Mouse (Mus musculus) hindbrain, embryonic 15.5 days (tissue): Measurements from ENCODE around the gene Egfem1. TPM values are rescaled to one million over a fixed set of nuclear protein-coding genes. Genes with fewer than 3 reads are reported as not detected.
A peak's percentile ranks its signal among the peaks of the same experiment; 100 is the strongest.

Source experiments
- ATAC-seq: fragments of 200-750 bp; cut with Nextera tagmentation; 2 replicates; pipeline ENCODE4 v1.8.0; 2017; ENCODE audit warnings: low read depth, moderate number of reproducible peaks, moderate TSS enrichment; ENCODE audit not compliant: low FRiP score
- H3K27ac ChIP-seq: fragments of 300-500 bp; sonication (generic); replicated peaks from 2 replicates; pipeline ENCODE4 v1.5.1; 2015; ENCODE audit warnings: mild to moderate bottlenecking, inconsistent platforms
- H3K27me3 ChIP-seq: fragments of 300-500 bp; sonication (generic); 2 replicates; pipeline ENCODE4 v1.6.1; 2015; ENCODE audit warnings: control low read depth, inconsistent platforms
- H3K36me3 ChIP-seq: fragments of 300-500 bp; sonication (generic); 2 replicates; pipeline ENCODE4 v1.6.1; 2015; ENCODE audit warnings: control low read depth, inconsistent platforms
- H3K4me1 ChIP-seq: fragments of 300-500 bp; sonication (generic); replicated peaks from 2 replicates; pipeline ENCODE4 v1.6.1; 2015; ENCODE audit warnings: control low read depth, inconsistent platforms
- H3K4me2 ChIP-seq: fragments of 300-500 bp; sonication (generic); 2 replicates; pipeline ENCODE4 v1.6.1; 2015; ENCODE audit warnings: moderate library complexity, mild to moderate bottlenecking, inconsistent platforms
- H3K4me3 ChIP-seq: fragments of 300-500 bp; sonication (generic); 2 replicates; pipeline ENCODE4 v1.5.1; 2015; ENCODE audit warnings: mild to moderate bottlenecking, inconsistent platforms
- H3K9ac ChIP-seq: fragments of 300-500 bp; sonication (generic); 2 replicates; pipeline ENCODE4 v1.6.1; 2015; ENCODE audit warnings: inconsistent platforms
- H3K9me3 ChIP-seq: fragments of 300-500 bp; sonication (generic); 2 replicates; pipeline ENCODE4 v1.6.1; 2016; ENCODE audit warnings: control low read depth, inconsistent platforms
- WGBS: fragments of 180-500 bp; shearing (Covaris S2); methylation state at CpG from one replicate; pipeline ENCODE4 v1.1.7; 2015; 5-methylcytosine and 5-hydroxymethylcytosine counted together
- polyA plus RNA-seq: library from polyadenylated mRNA; unstranded; fragments of >200 nt; fragmentation: Nextera tagmentation; extraction: Ambion mirVana; gene quantifications from 2 replicates; pipeline ENCODE4 v1.2.1, GENCODE M21; 2015

Egfem1 gene
- polyA plus RNA-seq, 1 experiment from 2014 or later: 4.6 TPM

GRCm38 (mm10) chr3:29689367-29690285 is 607.8 kb downstream of the Egfem1 start:
- WGBS: 50% methylated on average over 8 of the region's 8 CpGs
- Histone ChIP-seq H3K27ac (0 out of 2 replicates have a peak overlapping the region, but pooled peaks have one; percentile 10), H3K4me1 (peaks cover 7% of the 10 kb centered on the region), H3K4me2 (no peak overlapping the region), H3K27me3 (no peaks in the 10 kb centered on the region), H3K4me3 (no peak overlapping the region), H3K9ac (no peak overlapping the region), H3K9me3 (no peaks in the 10 kb centered on the region), H3K36me3 (no peaks in the 10 kb centered on the region)
- no peak for ATAC-seq

GRCm38 (mm10) chr3:29701126-29701525 is 619.3 kb downstream of the Egfem1 start:
- Histone ChIP-seq H3K36me3 (no peaks in the 10 kb centered on the region), H3K9ac (no peak overlapping the region), H3K27ac (no peak overlapping the region), H3K9me3 (no peaks in the 10 kb centered on the region), H3K4me2 (no peak overlapping the region), H3K27me3 (no peaks in the 10 kb centered on the region), H3K4me1 (no peaks in the 10 kb centered on the region), H3K4me3 (no peak overlapping the region)
- no peak for ATAC-seq
- WGBS: 11% methylated on average over 2 of the region's 2 CpGs

GRCm38 (mm10) chr3:29706816-29707215 is 625.0 kb downstream of the Egfem1 start:
- Histone ChIP-seq H3K36me3 (no peaks in the 10 kb centered on the region), H3K27me3 (no peaks in the 10 kb centered on the region), H3K4me1 (no peaks in the 10 kb centered on the region), H3K4me2 (no peak overlapping the region), H3K9me3 (no peaks in the 10 kb centered on the region), H3K27ac (no peak overlapping the region), H3K4me3 (no peak overlapping the region), H3K9ac (no peak overlapping the region)
- 94% methylated on average over 2 of the region's 2 CpGs for WGBS
- ATAC-seq: no peak

- H3K27me3 ChIP-seq: no peaks in the 10 kb centered on the region
- WGBS: 76% methylated on average over 1 of the region's 1 CpGs
- H3K4me1 ChIP-seq: no peaks in the 10 kb centered on the region
- no peak overlapping the region for H3K4me2 ChIP-seq
- no peaks in the 10 kb centered on the region for H3K9me3 ChIP-seq
- H3K36me3 ChIP-seq: no peaks in the 10 kb centered on the region
- no peak overlapping the region for H3K27ac ChIP-seq
- ATAC-seq: no peak
- no peak overlapping the region for H3K9ac ChIP-seq
- H3K4me3 ChIP-seq: no peak overlapping the region
Observed at GRCm38 (mm10) chr3:29707467-29707866, 625.6 kb downstream of the Egfem1 start.

GRCm38 (mm10) chr3:29726376-29726967 is 644.6 kb downstream of the Egfem1 start:
- H3K36me3 ChIP-seq: no peaks in the 10 kb centered on the region
- no peak overlapping the region for H3K4me2 ChIP-seq
- no peak overlapping the region for H3K4me3 ChIP-seq
- H3K9ac ChIP-seq: no peak overlapping the region
- H3K27me3 ChIP-seq: no peaks in the 10 kb centered on the region
- H3K9me3 ChIP-seq: no peaks in the 10 kb centered on the region
- H3K4me1 ChIP-seq: no peaks in the 10 kb centered on the region
- ATAC-seq: peak; percentile 65; the same call in 1 of the 2 replicates
- H3K27ac ChIP-seq: no peak overlapping the region
- 60% methylated on average over 8 of the region's 8 CpGs for WGBS

GRCm38 (mm10) chr3:29730062-29730760 is 648.4 kb downstream of the Egfem1 start:
- no peaks in the 10 kb centered on the region for H3K9me3 ChIP-seq
- no peaks in the 10 kb centered on the region for H3K27me3 ChIP-seq
- no peak overlapping the region for H3K9ac ChIP-seq
- no peaks in the 10 kb centered on the region for H3K4me1 ChIP-seq
- no peaks in the 10 kb centered on the region for H3K36me3 ChIP-seq
- H3K27ac ChIP-seq: no peak overlapping the region
- no peak for ATAC-seq
- 24% methylated on average over 4 of the region's 4 CpGs for WGBS
- H3K4me2 ChIP-seq: no peak overlapping the region
- no peak overlapping the region for H3K4me3 ChIP-seq

GRCm38 (mm10) chr3:29731509-29731908 is 649.7 kb downstream of the Egfem1 start:
- 93% methylated on average over 1 of the region's 1 CpGs for WGBS
- no peak overlapping the region for H3K9ac ChIP-seq
- H3K9me3 ChIP-seq: no peaks in the 10 kb centered on the region
- no peak for ATAC-seq
- H3K4me3 ChIP-seq: no peak overlapping the region
- no peaks in the 10 kb centered on the region for H3K27me3 ChIP-seq
- H3K36me3 ChIP-seq: no peaks in the 10 kb centered on the region
- H3K4me2 ChIP-seq: no peak overlapping the region
- no peak overlapping the region for H3K27ac ChIP-seq
- no peaks in the 10 kb centered on the region for H3K4me1 ChIP-seq

- Histone ChIP-seq H3K27ac (no peak overlapping the region), H3K9me3 (no peaks in the 10 kb centered on the region), H3K4me2 (no peak overlapping the region), H3K4me3 (no peak overlapping the region), H3K9ac (no peak overlapping the region), H3K36me3 (no peaks in the 10 kb centered on the region), H3K27me3 (no peaks in the 10 kb centered on the region), H3K4me1 (no peaks in the 10 kb centered on the region)
- ATAC-seq: no peak
- 76% methylated on average over 4 of the region's 4 CpGs for WGBS
Observed at GRCm38 (mm10) chr3:29732626-29733025, 650.8 kb downstream of the Egfem1 start.

GRCm38 (mm10) chr3:29734251-29734650 is 652.4 kb downstream of the Egfem1 start:
- Histone ChIP-seq H3K9ac (no peak overlapping the region), H3K9me3 (no peaks in the 10 kb centered on the region), H3K27me3 (no peaks in the 10 kb centered on the region), H3K4me3 (no peak overlapping the region), H3K36me3 (no peaks in the 10 kb centered on the region), H3K4me1 (no peaks in the 10 kb centered on the region), H3K4me2 (no peak overlapping the region), H3K27ac (no peak overlapping the region)
- 27% methylated on average over 6 of the region's 6 CpGs for WGBS
- ATAC-seq: no peak

GRCm38 (mm10) chr3:29739292-29739691 is 657.5 kb downstream of the Egfem1 start:
- no peak overlapping the region for H3K27ac ChIP-seq
- no peak overlapping the region for H3K4me2 ChIP-seq
- H3K4me1 ChIP-seq: no peaks in the 10 kb centered on the region
- H3K9me3 ChIP-seq: no peaks in the 10 kb centered on the region
- no peaks in the 10 kb centered on the region for H3K36me3 ChIP-seq
- no peak overlapping the region for H3K4me3 ChIP-seq
- no peak for ATAC-seq
- 31% methylated on average over 5 of the region's 5 CpGs for WGBS
- H3K9ac ChIP-seq: no peak overlapping the region
- H3K27me3 ChIP-seq: no peaks in the 10 kb centered on the region
